Mouse (Mus musculus): Measurements from ENCODE around the gene Vsig2. TPM values are rescaled to one million over a fixed set of nuclear protein-coding genes. Genes with fewer than 3 reads are reported as not detected.

Gene Vsig2
- polyA plus RNA-seq, 1 experiment: 7.6 TPM

DNA sequence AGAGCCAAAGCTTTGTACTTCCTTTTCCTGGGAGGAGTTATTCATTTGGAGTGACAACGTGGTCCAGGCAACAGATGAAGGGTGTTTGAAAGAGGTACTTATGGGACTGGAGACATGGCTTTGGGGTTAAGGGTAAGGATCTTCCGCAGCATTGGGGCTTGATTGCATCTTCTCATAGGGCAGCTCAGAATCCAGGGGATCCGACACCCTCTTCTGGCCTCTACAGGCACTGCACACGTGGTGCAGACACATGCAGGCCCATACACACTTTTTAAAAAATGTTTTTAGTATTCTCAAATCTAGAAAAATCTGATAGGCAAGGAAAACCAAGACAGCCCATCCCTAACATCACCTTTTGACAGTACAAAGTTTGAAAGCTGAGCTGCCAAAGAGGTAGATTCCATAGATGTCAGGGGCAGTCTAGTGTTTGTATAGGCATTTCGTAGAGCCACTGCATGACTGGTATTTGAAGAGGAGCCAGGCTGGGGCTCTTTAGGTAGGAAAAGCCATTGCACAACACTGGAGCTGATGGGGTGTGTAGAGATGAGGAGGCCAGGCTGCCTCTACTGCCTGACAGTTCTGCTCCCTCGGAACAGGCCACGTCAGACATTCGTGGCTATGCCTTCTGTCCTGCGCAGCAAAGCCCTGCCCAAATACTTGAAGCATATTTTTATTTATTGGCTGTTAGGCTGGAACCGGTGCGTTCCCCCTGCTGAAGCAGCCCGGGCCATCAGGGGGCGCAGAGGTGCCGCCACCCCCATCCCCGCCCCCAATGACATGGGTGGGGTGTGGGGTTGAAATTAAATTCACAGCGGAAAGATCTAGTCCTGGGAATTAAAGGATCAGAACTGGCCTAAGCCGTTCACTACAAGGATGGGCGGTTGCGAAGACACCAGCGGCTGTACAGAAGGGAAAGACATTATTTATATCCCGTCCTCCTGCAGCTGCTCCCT, 12.3 kb upstream of the Vsig2 start:
- H3K27ac ChIP-seq (ENCODE audit: insufficient read depth, low read depth, low read length): peak overlapping the region; percentile 68
- H3K36me3 ChIP-seq (ENCODE audit: control insufficient read depth, insufficient read depth, low read length): peaks cover 3% of the 10 kb centered on the region
- 0 out of 2 replicates have a peak, but pooled peaks have one; percentile 16 for TF ChIP-seq CTCF (conservative IDR thresholded peaks at IDR 0.05; ENCODE audit: insufficient read depth, insufficient read length, low read depth, low read length)
- TF ChIP-seq POLR2A (IDR thresholded peaks at IDR 0.05; ENCODE audit: low read depth, low read length): no peak
- peak; percentile 42 for DNase-seq
- 46% methylated on average over 21 of the region's 21 CpGs for WGBS
- H3K4me1 ChIP-seq (ENCODE audit: control insufficient read depth, insufficient read depth, low read length): no peaks in the 10 kb centered on the region; the same call in 1 of the 2 replicates
- H3K4me3 ChIP-seq (ENCODE audit: insufficient read depth, low read depth, low read length): peak overlapping the region; percentile 67; the same call in 1 of the 2 replicates
- H3K27me3 ChIP-seq (replicated peaks; ENCODE audit: control insufficient read depth, insufficient read depth, low read length): no peaks in the 10 kb centered on the region

GRCm38 (mm10) chr9:37527396-37528224, 11.4 kb upstream of the Vsig2 start, which contains the start of gene Esam:
TSS of gene Esam (plus strand) at chr9:37528078.
- DNase-seq: peak; percentile 92
- TF ChIP-seq CTCF (conservative IDR thresholded peaks at IDR 0.05; ENCODE audit: insufficient read depth, insufficient read length, low read depth, low read length) (no peak), POLR2A (IDR thresholded peaks at IDR 0.05; ENCODE audit: low read depth, low read length) (peak; percentile 70)
- Histone ChIP-seq H3K4me1 (ENCODE audit: control insufficient read depth, insufficient read depth, low read length) (no peaks in the 10 kb centered on the region; the same call in 1 of the 2 replicates), H3K27ac (ENCODE audit: insufficient read depth, low read depth, low read length) (peak within 1 kb of the TSS; percentile 81), H3K27me3 (replicated peaks; ENCODE audit: control insufficient read depth, insufficient read depth, low read length) (no peaks in the 10 kb centered on the region), H3K4me3 (ENCODE audit: insufficient read depth, low read depth, low read length) (peak within 1 kb of the TSS; percentile 67), H3K36me3 (ENCODE audit: control insufficient read depth, insufficient read depth, low read length) (peaks cover 3% of the 10 kb centered on the region)
- WGBS: 14% methylated on average over 41 of the region's 41 CpGs

GRCm38 (mm10) chr9:37528225-37528970, 10.7 kb upstream of the Vsig2 start:
- Histone ChIP-seq H3K4me3 (ENCODE audit: insufficient read depth, low read depth, low read length) (peak overlapping the region; percentile 67), H3K27ac (ENCODE audit: insufficient read depth, low read depth, low read length) (peak overlapping the region; percentile 81), H3K4me1 (ENCODE audit: control insufficient read depth, insufficient read depth, low read length) (no peaks in the 10 kb centered on the region; the same call in 1 of the 2 replicates), H3K36me3 (ENCODE audit: control insufficient read depth, insufficient read depth, low read length) (no peaks in the 10 kb centered on the region), H3K27me3 (replicated peaks; ENCODE audit: control insufficient read depth, insufficient read depth, low read length) (no peaks in the 10 kb centered on the region)
- 46% methylated on average over 9 of the region's 9 CpGs for WGBS
- TF ChIP-seq CTCF (conservative IDR thresholded peaks at IDR 0.05; ENCODE audit: insufficient read depth, insufficient read length, low read depth, low read length): no peak
- TF ChIP-seq POLR2A (IDR thresholded peaks at IDR 0.05; ENCODE audit: low read depth, low read length): no peak
- DNase-seq: peak; percentile 67

- Histone ChIP-seq H3K4me3 (ENCODE audit: insufficient read depth, low read depth, low read length) (peak overlapping the region; percentile 67), H3K27me3 (replicated peaks; ENCODE audit: control insufficient read depth, insufficient read depth, low read length) (no peaks in the 10 kb centered on the region), H3K36me3 (ENCODE audit: control insufficient read depth, insufficient read depth, low read length) (no peaks in the 10 kb centered on the region), H3K27ac (ENCODE audit: insufficient read depth, low read depth, low read length) (peak overlapping the region; percentile 40), H3K4me1 (ENCODE audit: control insufficient read depth, insufficient read depth, low read length) (no peaks in the 10 kb centered on the region; the same call in 1 of the 2 replicates)
- peak; percentile 92 for DNase-seq
- TF ChIP-seq POLR2A (IDR thresholded peaks at IDR 0.05; ENCODE audit: low read depth, low read length) (no peak), CTCF (conservative IDR thresholded peaks at IDR 0.05; ENCODE audit: insufficient read depth, insufficient read length, low read depth, low read length) (peak; percentile 55)
- 7% methylated on average over 32 of the region's 32 CpGs for WGBS
Measured at GRCm38 (mm10) chr9:37530031-37530887, 8.8 kb upstream of the Vsig2 start.

- H3K4me3 ChIP-seq (ENCODE audit: insufficient read depth, low read depth, low read length): peak overlapping the region; percentile 67
- H3K27me3 ChIP-seq (replicated peaks; ENCODE audit: control insufficient read depth, insufficient read depth, low read length): no peaks in the 10 kb centered on the region
- H3K36me3 ChIP-seq (ENCODE audit: control insufficient read depth, insufficient read depth, low read length): no peaks in the 10 kb centered on the region
- no peak for TF ChIP-seq POLR2A (IDR thresholded peaks at IDR 0.05; ENCODE audit: low read depth, low read length)
- TF ChIP-seq CTCF (conservative IDR thresholded peaks at IDR 0.05; ENCODE audit: insufficient read depth, insufficient read length, low read depth, low read length): peak; percentile 58
- WGBS: 5% methylated on average over 31 of the region's 31 CpGs
- peak; percentile 95 for DNase-seq
- H3K4me1 ChIP-seq (ENCODE audit: control insufficient read depth, insufficient read depth, low read length): no peaks in the 10 kb centered on the region; the same call in 1 of the 2 replicates
- H3K27ac ChIP-seq (ENCODE audit: insufficient read depth, low read depth, low read length): peak overlapping the region; percentile 40
Measured at GRCm38 (mm10) chr9:37530888-37531705, 8.0 kb upstream of the Vsig2 start.
